Mouse (Mus musculus): ENCODE measurements around the gene Kcnk3.

The Kcnk3 gene

DNA sequence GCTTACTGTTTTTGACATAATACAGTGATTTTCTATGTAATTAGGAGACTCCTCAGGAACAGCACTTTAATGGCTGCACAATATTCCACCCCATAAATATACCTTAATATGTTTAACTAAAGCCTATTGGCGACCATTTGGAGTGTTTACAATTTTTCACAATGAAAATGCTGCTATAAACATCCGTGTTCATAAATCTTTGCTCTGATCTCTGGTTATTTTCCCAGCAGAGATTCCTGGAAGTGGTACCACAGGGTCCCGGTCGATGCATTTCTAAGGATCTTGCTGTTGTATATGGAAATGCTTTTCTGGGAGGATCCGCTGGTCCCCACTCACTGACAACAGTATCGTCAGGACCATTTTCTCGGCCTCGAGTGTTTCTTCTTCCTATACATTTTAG is 25.3 kb downstream of the Kcnk3 start:
- no peak for DNase-seq (ENCODE audit: low spot score in 2 of 2)

DNA sequence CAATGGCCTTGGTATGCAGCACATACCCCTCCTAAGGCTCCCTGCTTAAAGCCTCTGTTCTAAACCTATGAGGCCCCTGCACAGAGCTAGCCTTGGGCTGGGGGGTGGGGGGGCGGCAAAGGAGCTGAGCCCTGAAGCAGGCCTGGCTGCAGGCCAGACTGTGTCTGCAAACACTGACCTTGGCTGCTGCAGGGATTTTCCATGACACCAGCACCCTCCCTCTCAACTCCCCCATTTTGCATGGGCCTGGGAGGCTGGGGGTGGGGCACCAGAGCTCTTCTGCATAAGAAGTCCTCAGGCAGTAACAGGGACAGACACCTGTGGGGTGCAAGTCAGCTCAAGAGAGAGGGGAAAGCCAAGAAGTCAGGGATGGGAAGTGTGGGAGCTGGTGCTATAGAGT is 26.3 kb downstream of the Kcnk3 start:
- no peak for DNase-seq (ENCODE audit: low spot score in 2 of 2)

DNA sequence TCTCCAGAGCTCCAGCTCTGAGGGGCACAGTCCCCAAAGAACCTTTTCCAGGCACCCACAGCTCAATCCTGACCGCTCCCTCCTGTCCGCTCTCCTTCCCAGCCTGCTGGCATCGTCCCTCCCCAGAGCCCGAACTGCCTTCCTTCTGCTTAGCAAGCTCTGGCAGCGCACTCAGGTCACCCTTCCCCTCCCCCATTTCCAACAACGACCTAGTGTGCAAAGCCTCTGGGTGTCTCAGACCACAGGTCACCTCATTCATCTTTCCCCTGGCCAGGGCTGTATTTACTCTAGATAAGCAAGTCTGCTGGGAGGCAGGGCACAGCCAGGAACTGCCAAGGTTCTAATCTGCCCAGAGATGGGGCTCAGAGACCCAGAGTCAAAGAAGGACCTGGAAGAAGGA is 27.4 kb downstream of the Kcnk3 start:
- no peak for DNase-seq (ENCODE audit: low spot score in 2 of 2)

DNA sequence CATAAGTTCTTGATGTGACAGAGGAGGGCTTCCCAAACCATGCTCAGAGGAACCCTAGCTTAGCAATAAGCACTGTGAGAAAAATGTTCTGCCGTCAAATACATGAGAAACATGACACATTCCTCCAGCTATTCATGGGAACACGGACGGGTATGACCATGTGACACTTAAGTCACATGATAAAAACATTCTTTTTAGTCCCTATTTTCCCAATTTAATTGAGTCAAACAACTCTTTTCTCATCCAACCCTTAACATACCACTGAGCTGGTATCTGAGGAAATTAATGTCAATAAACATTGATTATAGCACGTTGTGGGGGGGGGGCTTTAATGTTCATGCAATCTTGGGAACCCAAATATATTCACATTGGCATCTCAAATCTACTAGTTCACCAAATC is 27.8 kb downstream of the Kcnk3 start:
- DNase-seq (ENCODE audit: low spot score in 2 of 2) = no peak

DNA sequence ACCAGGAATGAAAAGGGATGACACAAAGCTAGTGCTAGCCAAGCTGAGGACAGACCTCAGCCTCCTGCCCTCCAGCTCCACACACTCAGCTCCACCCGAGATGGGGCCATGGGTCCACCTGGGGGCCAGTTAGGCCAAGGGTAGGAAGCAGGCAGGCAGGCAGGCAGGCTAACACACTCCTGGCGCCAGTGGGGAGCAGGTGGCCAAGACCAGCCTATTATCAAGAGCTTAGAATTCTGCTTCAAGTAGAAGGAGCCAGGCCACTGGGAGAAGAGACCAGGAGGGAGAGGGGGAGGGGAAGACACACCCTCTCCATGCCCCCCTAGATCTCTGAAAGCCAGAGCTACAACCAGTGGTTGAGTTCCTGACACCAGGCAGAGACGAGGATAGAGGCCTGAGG is 28.7 kb downstream of the Kcnk3 start:
- DNase-seq (ENCODE audit: low spot score in 2 of 2) = no peak

DNA sequence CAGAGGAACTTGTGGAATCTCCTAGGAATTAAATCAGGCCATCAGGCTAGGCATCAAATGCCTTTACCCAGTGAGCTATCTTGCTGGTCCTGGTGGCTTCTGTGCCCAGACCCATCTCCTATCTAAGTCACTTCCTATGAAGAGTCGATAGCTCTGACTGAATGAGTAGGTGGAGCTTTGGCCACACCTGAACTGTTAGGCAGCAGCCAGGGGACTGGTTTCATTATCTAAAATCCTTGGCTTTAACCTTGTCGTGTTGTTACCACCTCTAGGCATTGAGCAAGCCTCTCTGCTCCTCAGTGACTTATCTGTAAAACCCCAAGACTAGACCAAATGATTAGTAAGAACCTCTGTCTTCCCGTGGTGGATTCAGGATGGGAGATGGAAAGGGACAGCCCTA is 29.4 kb downstream of the Kcnk3 start:
- DNase-seq (ENCODE audit: low spot score in 2 of 2) = no peak

DNA sequence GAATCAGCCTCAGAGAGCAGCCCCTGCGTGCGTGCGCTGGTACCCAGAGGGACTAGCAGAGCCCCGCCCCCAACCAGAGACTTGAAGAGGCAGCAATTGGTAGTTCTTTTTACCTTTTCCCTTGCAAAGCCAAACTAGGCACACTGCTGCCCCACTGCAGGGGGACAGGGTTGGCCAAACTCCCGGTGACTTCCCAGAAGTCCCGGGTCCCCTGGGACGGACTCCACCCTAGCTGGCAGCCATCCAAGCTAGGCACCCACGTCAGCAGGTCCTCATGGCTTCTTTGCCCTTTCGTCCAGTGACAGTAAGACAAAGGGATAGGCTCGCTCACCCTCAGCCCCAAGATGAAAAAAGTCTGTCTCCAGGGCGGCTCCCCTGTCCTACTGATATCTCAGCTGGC is 29.9 kb downstream of the Kcnk3 start:
- no peak for DNase-seq (ENCODE audit: low spot score in 2 of 2)

DNA sequence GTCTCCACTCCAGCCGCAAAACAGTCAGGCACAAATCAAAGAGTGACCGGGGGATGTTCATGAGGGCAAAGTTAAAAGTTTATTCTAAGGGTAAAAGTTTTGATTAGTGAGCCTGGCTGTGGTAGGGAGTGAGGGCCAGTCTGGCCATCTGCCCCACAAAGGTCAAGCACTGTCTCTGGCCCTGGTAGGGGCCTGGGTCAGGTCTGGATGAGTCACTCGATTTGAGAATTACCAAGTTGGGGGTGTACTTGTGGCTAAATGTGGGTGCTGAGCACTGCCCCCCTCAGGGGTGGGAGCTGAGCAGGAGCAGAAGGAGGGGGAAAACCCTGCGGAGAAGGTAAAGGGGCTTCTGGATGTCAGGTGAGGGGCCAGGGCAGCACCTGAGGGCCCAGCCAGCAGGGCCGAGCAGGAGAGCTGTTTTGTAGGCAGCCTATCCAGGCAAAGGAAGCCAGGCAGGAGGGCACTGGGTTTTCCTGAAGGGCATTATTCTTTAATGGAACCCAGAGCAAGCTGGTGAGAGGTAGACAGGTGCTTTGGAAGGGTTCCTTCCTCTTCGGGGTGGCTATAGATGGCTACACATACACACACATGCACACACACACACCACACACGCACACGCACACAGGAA is 30.5 kb downstream of the Kcnk3 start:
- no peak for DNase-seq (ENCODE audit: low spot score in 2 of 2)

DNA sequence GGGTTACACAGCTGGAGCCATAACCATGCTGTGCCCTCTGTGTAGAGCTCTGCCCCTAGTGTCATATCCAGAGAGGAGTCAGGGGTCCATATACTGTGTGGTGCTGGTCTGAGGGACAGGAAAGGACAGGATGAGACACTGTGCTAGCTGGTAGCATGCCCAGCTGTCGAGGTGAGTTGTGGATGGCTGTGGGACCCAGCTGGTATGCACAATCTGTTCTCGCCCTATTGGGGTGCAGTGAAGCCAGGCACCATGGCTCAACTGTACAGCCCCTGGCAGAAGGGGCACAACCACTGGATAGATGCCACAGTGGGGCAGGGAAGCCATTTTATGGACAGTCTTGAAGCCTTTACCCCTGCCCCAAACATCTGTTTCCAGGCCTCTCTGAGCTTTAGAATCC is 31.2 kb downstream of the Kcnk3 start:
- no peak for DNase-seq (ENCODE audit: low spot score in 2 of 2)

DNA sequence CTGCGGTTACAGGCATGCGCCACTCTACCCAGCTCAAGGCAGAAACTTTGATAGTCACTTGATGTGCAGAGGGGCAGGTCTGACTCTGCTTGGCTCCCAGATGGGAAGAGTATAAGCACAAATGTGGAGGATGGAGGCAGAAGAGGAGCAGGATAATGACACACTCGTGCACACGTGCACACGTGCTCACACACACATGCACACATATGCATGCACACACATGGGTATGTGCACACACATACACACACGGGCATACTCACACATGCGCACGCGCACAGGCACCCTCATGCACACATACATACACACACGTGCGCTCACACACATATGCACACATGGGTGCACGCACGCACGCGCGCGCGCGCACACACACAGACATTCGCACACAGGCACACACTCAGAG is 32.6 kb downstream of the Kcnk3 start:
- no peak for DNase-seq (ENCODE audit: low spot score in 2 of 2)

DNA sequence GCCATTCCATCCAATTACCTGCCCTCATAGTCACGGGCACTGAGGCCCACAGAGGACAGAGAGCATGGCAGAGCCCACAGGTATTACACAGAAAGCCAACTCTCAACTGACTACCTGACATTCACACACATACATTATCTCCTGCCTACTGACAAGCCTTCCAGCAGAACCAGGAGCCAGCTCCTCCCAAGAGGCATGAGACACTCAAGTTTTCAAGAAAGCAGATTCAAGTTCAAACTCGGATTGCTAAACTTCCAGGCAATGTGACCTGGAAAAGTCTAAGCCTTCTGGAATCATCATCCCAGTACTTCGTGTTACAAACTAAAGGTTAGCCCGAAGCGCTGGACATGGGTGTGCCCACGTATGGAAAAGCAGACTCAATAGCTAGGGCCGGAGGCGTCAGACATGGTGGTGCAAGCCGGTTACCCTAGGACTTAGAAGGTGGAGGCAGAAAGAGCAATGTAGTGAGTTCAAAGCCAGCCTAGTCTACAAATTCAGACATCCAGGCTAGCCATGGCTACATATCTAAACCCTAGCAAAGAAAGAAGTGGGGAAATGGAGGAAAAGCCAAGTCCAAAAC is 33.3 kb downstream of the Kcnk3 start:
- no peak for DNase-seq (ENCODE audit: low spot score in 2 of 2)

DNA sequence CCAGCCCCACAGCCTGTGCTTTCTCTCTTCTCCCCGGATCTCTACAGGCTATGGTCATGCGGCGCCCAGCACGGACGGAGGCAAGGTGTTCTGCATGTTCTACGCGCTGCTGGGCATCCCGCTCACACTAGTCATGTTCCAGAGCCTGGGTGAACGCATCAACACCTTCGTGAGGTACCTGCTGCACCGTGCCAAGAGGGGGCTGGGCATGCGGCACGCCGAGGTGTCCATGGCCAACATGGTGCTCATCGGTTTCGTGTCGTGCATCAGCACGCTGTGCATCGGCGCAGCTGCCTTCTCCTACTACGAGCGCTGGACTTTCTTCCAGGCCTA is 33.8 kb downstream of the Kcnk3 start:
- no peak for DNase-seq (ENCODE audit: low spot score in 2 of 2)

DNA sequence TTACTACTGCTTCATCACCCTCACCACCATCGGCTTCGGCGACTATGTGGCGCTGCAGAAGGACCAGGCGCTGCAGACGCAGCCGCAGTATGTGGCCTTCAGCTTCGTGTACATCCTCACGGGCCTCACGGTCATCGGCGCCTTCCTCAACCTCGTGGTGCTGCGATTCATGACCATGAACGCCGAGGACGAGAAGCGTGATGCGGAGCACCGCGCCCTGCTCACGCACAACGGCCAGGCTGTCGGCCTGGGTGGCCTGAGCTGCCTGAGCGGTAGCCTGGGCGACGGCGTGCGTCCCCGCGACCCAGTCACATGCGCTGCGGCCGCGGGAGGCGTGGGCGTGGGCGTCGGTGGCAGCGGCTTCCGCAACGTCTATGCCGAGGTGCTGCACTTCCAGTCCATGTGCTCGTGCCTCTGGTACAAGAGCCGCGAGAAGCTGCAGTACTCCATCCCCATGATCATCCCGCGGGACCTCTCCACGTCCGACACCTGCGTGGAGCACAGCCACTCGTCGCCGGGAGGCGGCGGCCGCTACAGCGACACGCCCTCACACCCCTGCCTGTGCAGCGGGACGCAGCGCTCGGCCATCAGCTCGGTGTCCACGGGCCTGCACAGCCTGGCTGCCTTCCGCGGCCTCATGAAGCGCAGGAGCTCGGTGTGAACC is 34.3 kb downstream of the Kcnk3 start:
- DNase-seq (ENCODE audit: low spot score in 2 of 2) = no peak

DNA sequence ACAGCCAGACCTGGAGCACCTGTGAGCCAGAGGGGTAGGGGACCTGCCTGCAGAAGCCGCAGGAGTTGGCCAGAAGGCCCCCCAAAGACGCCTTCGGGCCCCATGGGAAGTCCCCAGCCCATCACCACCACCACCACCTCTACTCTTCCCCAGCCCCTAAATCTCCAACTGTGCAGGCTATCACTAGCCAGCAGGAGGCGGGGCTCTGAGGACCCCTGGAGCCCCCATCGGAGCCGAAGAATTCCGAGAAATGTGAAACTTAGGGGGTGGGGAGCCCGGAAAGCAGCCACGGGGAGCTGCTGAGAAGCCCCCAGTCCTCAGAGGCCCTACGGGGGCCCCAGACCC is 34.8 kb downstream of the Kcnk3 start:
- DNase-seq (ENCODE audit: low spot score in 2 of 2) = no peak

DNA sequence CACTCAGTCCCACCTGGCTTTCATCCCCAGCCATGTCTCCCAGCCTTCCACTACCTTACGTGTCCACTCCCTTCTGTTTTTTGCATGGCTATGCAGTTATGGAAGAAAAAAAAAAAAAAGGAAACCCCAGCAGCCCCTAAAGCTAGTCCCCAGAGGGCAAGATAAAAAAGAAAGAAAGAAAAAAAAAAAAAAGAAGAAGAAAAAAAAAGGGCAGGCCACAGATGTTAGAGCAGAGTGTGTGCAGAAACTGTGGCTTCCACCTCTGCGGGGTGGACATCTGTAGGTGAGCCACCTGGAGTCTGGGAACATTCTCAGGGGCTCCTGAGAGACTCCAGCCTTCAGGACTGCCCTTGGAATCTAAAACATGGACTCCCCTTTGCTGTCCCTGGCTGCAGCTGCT is 35.4 kb downstream of the Kcnk3 start:
- no peak for DNase-seq (ENCODE audit: low spot score in 2 of 2)

DNA sequence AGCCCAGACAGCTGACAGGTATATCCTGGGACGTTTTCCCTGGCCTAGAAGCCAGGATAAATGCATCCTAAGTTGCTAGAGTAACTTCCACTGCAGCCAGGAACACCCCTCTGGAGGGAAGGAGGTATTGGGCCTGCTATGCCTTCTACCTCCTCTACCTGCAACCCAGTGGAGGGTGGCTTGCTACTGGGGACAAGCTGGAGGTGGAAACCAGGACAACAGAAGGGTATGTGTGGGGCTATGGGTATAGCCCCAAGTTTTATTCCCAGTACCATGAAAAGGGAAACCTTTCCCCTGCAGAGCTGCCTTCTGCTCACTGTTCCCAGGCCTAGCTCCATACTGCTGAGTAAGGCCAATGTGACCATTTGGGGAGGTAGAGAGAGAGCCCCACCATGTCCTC is 36.3 kb downstream of the Kcnk3 start:
- DNase-seq (ENCODE audit: low spot score in 2 of 2) = no peak

DNA sequence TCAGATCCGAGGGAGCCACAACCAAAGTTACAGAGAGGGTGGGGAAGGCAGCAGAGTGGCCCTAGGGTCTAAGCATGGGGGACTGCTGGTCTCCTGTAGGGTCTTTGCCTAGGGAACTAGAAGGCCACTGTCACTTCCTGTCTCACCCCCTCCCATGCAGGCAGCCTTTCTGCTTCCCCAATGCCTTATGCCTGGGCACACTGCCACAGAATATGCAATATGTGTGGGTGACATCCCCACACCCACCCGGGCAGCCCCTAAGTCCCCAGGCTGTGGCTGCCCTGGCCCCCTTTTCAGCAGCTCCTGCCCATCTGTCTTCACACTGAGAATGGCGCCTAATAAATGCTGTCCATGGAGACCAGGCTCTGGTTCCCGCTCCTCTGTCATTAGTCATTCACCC is 36.9 kb downstream of the Kcnk3 start:
- DNase-seq (ENCODE audit: low spot score in 2 of 2) = no peak

DNA sequence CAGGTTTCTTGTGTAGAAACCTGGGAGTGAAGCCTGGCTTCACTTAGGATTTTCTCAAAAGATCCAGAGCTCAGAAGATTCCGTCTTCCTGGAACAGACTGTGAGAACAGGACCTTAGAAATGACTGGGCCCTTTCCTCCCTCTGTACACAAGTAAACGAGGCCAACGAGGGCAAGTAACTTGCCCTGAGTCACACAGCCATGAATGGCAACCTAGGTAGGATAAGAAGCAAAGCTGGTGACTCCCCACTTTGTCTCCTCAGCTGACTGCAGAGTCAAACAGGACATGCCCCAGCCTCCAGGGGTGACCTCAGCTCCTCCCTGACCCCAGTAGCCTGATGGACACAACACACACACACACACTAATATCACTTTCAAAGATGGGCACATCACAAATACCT is 37.4 kb downstream of the Kcnk3 start:
- DNase-seq (ENCODE audit: low spot score in 2 of 2) = no peak

DNA sequence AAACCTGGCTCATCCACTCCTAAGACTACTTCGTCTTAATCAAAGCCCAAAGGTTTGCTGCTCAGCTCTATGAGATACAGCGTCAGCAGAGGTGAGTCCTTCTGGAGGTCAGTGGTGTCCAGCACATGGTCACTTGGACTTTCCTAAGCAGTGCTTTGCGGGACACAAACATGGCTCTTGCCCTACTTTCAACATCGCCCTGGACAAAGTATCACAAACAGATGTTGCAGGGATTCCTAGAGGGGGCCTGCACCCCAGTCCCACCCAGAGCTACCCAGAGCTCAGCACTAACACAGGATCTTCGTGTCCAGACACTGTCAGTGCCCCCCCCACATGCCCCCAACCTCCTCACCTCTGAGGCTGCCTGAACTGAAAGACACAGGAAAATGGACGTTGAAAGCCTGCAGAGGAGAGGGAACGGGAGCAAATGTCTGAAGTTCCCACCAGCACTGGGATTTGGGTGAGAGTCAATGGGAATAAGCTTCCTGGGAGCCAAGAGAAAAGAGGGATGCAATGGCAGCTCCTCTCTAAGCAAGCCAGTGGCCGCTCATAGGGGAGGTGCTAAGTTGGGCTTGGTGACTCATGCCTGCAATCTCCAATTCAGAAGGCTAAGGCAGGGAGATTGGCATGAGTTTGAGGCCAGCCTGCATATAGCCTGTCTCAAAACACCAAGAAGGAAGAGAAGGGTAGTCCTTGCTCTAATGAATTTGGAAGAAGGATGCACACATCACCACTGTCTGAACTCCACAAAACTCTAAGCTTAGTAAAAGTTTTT is 38.5 kb downstream of the Kcnk3 start:
- no peak for DNase-seq (ENCODE audit: low spot score in 2 of 2)

DNA sequence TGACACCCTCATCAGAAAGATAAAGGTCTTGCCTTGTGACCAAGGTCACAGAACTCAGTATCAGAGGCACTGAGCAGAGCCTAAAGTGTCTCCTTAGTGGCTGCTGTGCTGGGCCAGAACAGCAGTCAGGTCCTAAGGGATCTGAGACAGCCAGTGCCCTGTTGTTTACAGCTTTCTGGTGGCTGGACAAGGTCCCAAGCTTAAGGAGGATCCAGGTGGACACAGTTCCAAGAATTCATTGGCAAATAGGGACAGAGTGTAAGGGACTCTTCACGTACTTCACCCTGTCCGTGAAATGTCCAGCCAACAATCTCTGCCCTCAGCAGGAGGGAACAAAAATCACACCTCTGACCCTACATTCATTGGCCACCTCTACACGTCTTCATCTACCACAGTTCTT is 40.5 kb downstream of the Kcnk3 start:
- no peak for DNase-seq (ENCODE audit: low spot score in 2 of 2)

DNA sequence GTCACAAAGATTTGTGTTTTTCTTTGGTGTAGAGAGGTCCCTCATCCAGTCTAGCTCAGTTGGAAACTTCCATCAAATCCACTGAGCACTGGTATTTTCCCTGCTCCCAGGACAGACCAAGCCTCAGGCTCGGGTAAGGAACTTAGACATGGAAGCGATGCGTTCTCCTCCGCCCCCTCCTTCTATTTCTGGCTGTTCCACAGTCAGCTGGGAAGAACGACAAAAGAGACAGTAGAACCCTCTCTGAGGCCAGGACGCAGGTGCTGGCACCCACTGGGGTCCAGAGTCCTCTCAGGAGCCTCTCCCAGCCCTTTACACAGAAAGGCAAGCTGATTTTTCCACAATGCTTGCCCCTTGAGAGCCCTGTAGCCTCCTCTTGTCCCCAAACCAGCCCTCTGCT is 42.4 kb downstream of the Kcnk3 start:
- DNase-seq (ENCODE audit: low spot score in 2 of 2) = peak in 1 of 2 experiments; percentile 61

DNA sequence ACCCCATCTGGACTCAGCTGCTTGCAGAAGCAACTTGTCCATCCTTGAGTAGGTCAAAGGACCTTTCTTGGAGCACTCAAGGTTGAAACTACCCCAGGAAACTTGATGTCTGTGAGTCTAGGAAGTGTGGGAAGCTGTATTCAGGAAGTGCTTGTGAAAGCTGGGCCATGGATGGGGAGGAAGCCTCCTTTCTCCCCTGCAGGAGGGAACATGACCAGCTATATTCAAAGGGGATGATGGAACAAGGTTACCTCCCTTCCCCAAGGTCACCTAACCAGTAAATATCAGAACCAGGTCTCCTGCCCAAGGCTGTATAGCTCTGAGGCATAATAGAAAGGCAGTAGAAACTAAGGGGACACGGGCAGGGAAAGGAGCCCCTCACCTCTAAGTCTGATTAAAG is 44.2 kb downstream of the Kcnk3 start:
- DNase-seq (ENCODE audit: low spot score in 2 of 2) = no peak

DNA sequence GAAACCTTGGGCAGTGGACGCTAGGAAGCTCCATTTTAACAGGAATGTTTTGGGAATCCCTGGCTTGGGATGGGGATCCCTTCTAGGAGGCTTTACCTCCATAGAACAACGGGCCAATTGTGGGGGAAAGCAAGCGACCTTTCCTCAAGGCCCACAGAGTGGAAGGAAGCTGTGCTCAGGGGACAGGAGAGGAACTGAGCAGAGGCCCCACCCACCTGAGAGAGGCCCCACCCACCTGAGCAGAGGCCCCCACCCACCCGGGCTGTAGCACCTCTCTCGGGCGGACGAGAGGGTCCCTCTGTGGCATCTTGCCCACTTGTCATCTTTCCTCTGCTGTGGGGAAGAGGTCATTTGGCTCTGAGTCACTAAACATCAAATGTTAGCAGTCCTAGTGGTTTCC is 49.0 kb downstream of the Kcnk3 start:
- DNase-seq (ENCODE audit: low spot score in 2 of 2) = no peak
